Mouse (Mus musculus): ENCODE measurements around the gene Slc25a5. TPM values are rescaled to one million over a fixed set of nuclear protein-coding genes. Genes with fewer than 3 reads are reported as not detected.

Gene Slc25a5
- 12.7 and 67.2 TPM in 2 replicates for polyA plus RNA-seq (2012; ENCODE audit: low replicate concordance)

GRCm38 (mm10) chrX:36795424-36796162 lies at the start of gene Slc25a5:
Gene Slc25a5, plus strand, starts transcription at chrX:36795651.

Other genes starting within 250 kb of the Slc25a5 start
- 63.4 and 90.4 TPM in 2 replicates for gene Pgrmc1, start 197.4 kb upstream of the Slc25a5 start, polyA plus RNA-seq (2012; ENCODE audit: low replicate concordance)
- gene Akap17b, start 150.3 kb upstream of the Slc25a5 start, polyA plus RNA-seq (2012; ENCODE audit: low replicate concordance) = 0.36 and 0.57 TPM in 2 replicates
- gene Slc25a43, start 52.0 kb upstream of the Slc25a5 start, polyA plus RNA-seq (2012; ENCODE audit: low replicate concordance) = 0.78 TPM in 1 of 2 replicates, not detected in the other
- gene Ube2a, start 78.2 kb downstream of the Slc25a5 start, polyA plus RNA-seq (2012; ENCODE audit: low replicate concordance) = 117 and 139 TPM in 2 replicates
- 0.30 and 2.9 TPM in 2 replicates for gene C330007P06Rik, start 78.5 kb downstream of the Slc25a5 start, polyA plus RNA-seq (2012; ENCODE audit: low replicate concordance)
- 0.63 and 1.5 TPM in 2 replicates for gene Nkrf, start 107.2 kb downstream of the Slc25a5 start, polyA plus RNA-seq (2012; ENCODE audit: low replicate concordance)
- gene Sept6, start 196.1 kb downstream of the Slc25a5 start, polyA plus RNA-seq (2012; ENCODE audit: low replicate concordance) = 2.4 and 2.7 TPM in 2 replicates